Mouse (Mus musculus) left cerebral cortex, adult 8-10 months (tissue): ENCODE measurements at regions not wholly inside any gene's neighbourhood (a gene's known extent, or its start where the extent isn't known, plus 50 kb on each side); places are given as distances from the start of the nearest gene placed in this dataset.
"Not testable (repeated sequence)": the region's sequence is repeated elsewhere in the genome, so short reads cannot be mapped to it uniquely, and the experiment has no call there.

Experiments
- DNase-seq, 2 experiments: peaks; one replicate each; pipeline ENCODE4 v3.0.0; 2022; ENCODE audit warnings: low spot score in 2 of 2

DNA sequence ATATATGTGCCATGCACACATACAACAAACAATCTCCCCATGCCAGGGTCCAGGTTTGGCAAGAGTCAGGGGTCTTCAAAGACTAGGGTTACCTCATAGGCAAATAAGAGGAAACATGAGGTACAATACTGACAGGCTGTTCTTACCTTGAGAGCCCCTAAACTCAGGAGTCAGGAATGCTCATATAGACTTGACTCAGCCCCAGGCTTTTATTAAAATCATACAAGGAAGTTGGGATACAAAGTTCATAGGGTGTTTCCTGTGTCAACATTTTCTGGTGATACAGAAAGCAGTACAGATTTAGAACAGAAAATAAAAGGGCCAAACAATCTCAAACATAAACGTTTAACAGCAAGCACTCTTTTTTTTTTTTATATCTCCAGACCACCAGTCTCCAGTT, 2102.4 kb upstream of the Aga start:
- DNase-seq = no peak

DNA sequence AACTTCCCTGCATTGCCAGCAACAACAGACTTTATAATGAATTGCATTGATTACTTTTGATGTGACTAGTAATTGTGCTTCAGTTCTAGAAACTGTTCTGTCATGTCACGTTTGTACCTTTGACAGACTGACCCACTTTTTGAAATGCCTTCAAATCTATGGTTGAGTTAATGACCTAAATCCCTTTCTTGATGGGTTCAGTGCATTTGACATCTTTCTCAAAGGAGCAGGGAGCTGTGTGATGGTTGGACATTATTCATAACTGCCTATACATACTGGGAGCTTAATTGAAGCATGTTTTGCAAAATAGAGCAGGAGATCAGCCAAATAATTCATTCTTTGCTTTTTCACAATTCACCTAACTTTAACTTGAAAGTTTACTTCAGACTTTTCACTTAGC, 2083.1 kb upstream of the Aga start:
- no peak for DNase-seq

GRCm38 (mm10) chr8:51428851-51429250, 2082.7 kb upstream of the Aga start:
- no peak for DNase-seq

GRCm38 (mm10) chr8:51447636-51448035, 2063.9 kb upstream of the Aga start:
- peak in 1 of 2 experiments; percentile 13 for DNase-seq

DNA sequence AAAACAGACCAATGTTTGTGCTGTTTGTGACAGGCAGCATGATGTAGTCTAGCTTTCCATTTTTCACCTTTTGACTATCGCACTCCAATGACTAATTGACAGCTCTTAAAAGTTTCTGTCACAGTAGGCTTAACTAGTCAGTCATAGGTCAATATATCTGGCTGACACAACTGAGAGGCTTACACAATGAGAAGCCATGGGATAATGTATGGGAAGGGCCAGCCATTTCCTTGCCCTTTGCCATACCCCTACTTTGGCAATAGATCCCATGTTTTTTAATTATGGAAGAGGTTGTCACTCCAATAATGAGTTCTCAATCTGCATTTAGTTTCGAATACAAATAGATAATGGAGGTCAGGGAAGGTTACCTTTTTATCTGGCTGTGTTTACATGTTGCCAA, 2062.9 kb upstream of the Aga start:
- DNase-seq = no peak

GRCm38 (mm10) chr8:51479406-51479805, 2032.1 kb upstream of the Aga start:
- DNase-seq = no peak

DNA sequence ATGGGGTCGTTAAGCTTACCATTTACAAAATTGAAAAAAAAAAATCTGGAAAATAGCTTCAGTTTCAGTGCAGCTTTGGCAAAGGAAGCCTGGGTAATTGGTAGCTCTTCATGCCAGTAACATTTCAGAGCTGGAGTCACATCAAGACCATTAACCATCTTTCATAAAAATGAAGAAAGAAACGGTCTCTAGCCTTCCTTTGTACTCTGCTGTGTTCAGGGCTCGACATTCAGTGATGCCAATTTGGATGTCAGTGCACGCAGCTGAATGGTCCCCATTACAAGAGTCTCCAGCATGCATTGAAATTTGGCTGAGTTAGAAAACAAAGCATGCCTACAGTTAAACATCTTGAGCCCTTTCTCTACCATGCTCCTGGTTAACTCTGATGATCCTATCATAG, 2009.0 kb upstream of the Aga start:
- no peak for DNase-seq

- DNase-seq = no peak
Measured at GRCm38 (mm10) chr8:51523163-51523562, 1988.4 kb upstream of the Aga start.

DNA sequence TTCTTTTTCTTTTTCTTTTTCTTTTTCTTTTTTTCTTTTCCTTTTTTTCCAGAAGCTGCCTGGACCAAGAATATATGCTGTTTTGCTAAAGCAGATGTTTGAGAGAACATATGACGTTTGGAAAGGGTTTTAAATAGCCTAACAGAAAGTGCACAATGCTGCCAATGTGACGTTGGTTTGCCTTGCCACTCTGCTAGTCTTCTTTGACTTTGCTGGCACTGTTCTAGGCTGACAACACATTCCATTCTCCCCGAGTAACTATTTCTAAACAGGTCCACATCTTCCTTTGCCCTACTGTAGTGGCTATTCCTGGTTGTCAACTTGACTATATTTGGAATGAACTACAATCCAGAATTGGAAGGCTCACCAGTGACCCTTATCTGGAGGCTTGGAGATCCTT, 1958.4 kb upstream of the Aga start:
- not testable (repeated sequence) for DNase-seq
